22 mouse cellular contexts compared by ENCODE assay signal in the genomic region with DNA sequence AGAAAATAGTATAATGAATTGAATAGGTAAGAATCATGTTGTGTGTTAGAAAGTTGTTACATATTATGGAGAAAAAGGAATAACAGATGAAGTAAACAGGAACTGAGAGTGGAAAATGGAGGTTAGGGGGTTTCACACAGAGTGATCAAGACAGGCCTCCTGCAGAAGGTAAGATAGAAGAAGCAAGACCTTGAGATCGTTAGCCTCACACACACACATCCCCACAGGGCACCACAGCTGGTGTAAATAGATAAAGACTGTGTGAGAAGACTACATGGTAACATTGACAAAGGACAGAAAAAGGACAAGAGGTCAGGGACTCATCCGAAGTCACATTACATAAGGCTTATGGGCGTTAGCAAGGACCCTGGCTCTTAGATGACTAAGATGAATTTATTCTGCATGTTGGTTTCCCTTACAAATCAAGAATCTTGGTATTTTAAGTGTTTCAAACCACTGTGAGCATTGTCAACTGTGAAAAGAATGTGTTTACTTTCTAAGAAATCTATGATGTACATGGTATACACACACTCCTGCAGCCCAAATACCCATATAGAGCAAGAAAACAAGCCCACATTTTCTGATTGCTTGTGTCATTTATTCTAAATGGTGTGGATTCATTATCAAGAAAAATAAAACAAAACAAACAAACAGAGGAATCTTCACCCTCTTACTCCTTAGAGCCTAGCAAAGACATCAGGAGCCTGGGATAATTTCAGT. TPM values are rescaled to one million over a fixed set of nuclear protein-coding genes. Genes with fewer than 3 reads are reported as not detected.
DNase-seq lines count a peak whose midpoint lies in the region; ATAC-seq lines count a peak whose summit lies in the region.
"Had no signal": no experiment of that assay in that cellular context is flagged by ENCODE, and none has a peak within 500 bp of the region (broad histone marks: within the 10 kb centered on the region; RNA-seq: fewer than 3 reads in every experiment).

No protein-coding gene starts in this region.

- H3K27ac ChIP-seq in heart, embryonic 12.5 days (ENCODE audit: poor library complexity, severe bottlenecking): no peak overlapping the region
- H3K27ac ChIP-seq in liver, embryonic 12.5 days: peak overlapping the region; percentile 70
- H3K27ac ChIP-seq: embryonic facial prominence, embryonic 12.5 days; forebrain, embryonic 10.5 days; neural tube, embryonic 13.5 days had no signal

- H3K4me1 ChIP-seq in heart, embryonic 12.5 days (replicated peaks): no peaks in the 10 kb centered on the region
- peaks cover 33% of the 10 kb centered on the region for H3K4me1 ChIP-seq in liver, embryonic 12.5 days
- H3K4me1 ChIP-seq: embryonic facial prominence, embryonic 12.5 days; forebrain, embryonic 10.5 days; neural tube, embryonic 13.5 days had no signal

- intact Hi-C loops in heart, postnatal 10 days (cut with DNase I): no loop called here

- DNase-seq in heart, postnatal 10 days: no peak
- DNase-seq in c-Kit-positive CD71-positive TER-119-positive erythroid progenitor cells, embryonic 14.5 days (ENCODE audit: low spot score): peak; percentile 70
- no peak for DNase-seq in cerebellum, adult 11-12 months
- no peak for DNase-seq in retina, embryonic 14.5 days (ENCODE audit: low spot score)
- no peak for DNase-seq in layer of hippocampus, adult 9-10 months (ENCODE audit: low spot score)
- DNase-seq: cerebellum, adult 18-20 months; heart, postnatal 14 days; kidney, adult 2 months; kidney, postnatal 25 days; left cerebral cortex, postnatal 4 days; lung, adult 2 months; retina, postnatal 1 day had no signal

- H3K9ac ChIP-seq in heart, embryonic 12.5 days: no peak overlapping the region
- H3K9ac ChIP-seq in liver, embryonic 12.5 days: no peak overlapping the region; the same call in 1 of the 2 replicates
- H3K9ac ChIP-seq: embryonic facial prominence, embryonic 12.5 days; neural tube, embryonic 13.5 days had no signal

- no peak overlapping the region for H3K4me3 ChIP-seq in heart, embryonic 12.5 days
- H3K4me3 ChIP-seq in liver, embryonic 12.5 days: no peak overlapping the region
- H3K4me3 ChIP-seq: embryonic facial prominence, embryonic 12.5 days; forebrain, embryonic 10.5 days; neural tube, embryonic 13.5 days had no signal

- no peaks in the 10 kb centered on the region for H3K9me3 ChIP-seq in heart, embryonic 12.5 days (replicated peaks)
- H3K9me3 ChIP-seq in liver, embryonic 12.5 days (replicated peaks): no peaks in the 10 kb centered on the region
- H3K9me3 ChIP-seq: embryonic facial prominence, embryonic 12.5 days; forebrain, embryonic 10.5 days; neural tube, embryonic 13.5 days had no signal

- H3K4me2 ChIP-seq in heart, embryonic 12.5 days: no peak overlapping the region
- peak overlapping the region; percentile 38 for H3K4me2 ChIP-seq in liver, embryonic 12.5 days
- H3K4me2 ChIP-seq: embryonic facial prominence, embryonic 12.5 days; neural tube, embryonic 13.5 days had no signal

- peak; percentile 85 for ATAC-seq in heart, embryonic 12.5 days (ENCODE audit: insufficient number of reproducible peaks, low FRiP score)
- ATAC-seq in liver, embryonic 12.5 days: peak; percentile 100
- ATAC-seq in neutrophil, adult 5-6 weeks (ENCODE audit: extremely low read depth, insufficient number of reproducible peaks, low FRiP score, poor library complexity, severe bottlenecking): peak; percentile 34; the same call in 1 of the 2 replicates
- ATAC-seq: hindbrain, embryonic 16.5 days had no signal

- 38% methylated on average over 3 of the region's 3 CpGs for WGBS in heart, embryonic 12.5 days
- WGBS in liver, embryonic 12.5 days (ENCODE audit: insufficient replicate concordance): 6% methylated on average over 3 of the region's 3 CpGs

- 0 out of 2 replicates have a peak, but pooled peaks cover 3% of the 10 kb centered on the region for H3K36me3 ChIP-seq in heart, embryonic 12.5 days
- no peaks in the 10 kb centered on the region for H3K36me3 ChIP-seq in liver, embryonic 12.5 days
- H3K36me3 ChIP-seq: embryonic facial prominence, embryonic 12.5 days; forebrain, embryonic 10.5 days; neural tube, embryonic 13.5 days had no signal

- no peaks in the 10 kb centered on the region for H3K27me3 ChIP-seq in heart, embryonic 12.5 days (replicated peaks)
- no peaks in the 10 kb centered on the region for H3K27me3 ChIP-seq in liver, embryonic 12.5 days (replicated peaks)
- H3K27me3 ChIP-seq: embryonic facial prominence, embryonic 12.5 days; neural tube, embryonic 13.5 days had no signal

RNA-seq across cellular contexts. Expression of a gene that starts 12.7 kb away (rescaled TPM):
- polyA plus RNA-seq in heart, embryonic 12.5 days (2016; fragmentation: Nextera tagmentation; extraction: Ambion mirVana): 9.7 and 10.4 TPM in 2 replicates
- 10 to 100 TPM in 1 of 2 experiments, 1 to 10 TPM in 1; 9.8 to 11.3 TPM for total RNA-seq in heart, postnatal 10 days (2021)
- polyA plus RNA-seq in liver, embryonic 12.5 days (2016; fragmentation: Nextera tagmentation; extraction: Ambion mirVana): 5.8 TPM in 2 replicates
- 27.9 and 36.1 TPM in 2 replicates for total RNA-seq in neutrophil, adult 5-6 weeks (2017)

RNA-seq across cellular contexts. Expression of a gene that starts 19.7 kb away (rescaled TPM):
- 0.15 and 0.24 TPM in 2 replicates for polyA plus RNA-seq in heart, embryonic 12.5 days (2016; fragmentation: Nextera tagmentation; extraction: Ambion mirVana)
- not detected for total RNA-seq in heart, postnatal 10 days (2021)
- 0.11 and 0.23 TPM in 2 replicates for polyA plus RNA-seq in liver, embryonic 12.5 days (2016; fragmentation: Nextera tagmentation; extraction: Ambion mirVana)
- 0.23 and 0.37 TPM in 2 replicates for total RNA-seq in neutrophil, adult 5-6 weeks (2017)
- total RNA-seq: adrenal gland, postnatal 4 days; heart, postnatal 14 days; layer of hippocampus, postnatal 14 days; left cerebral cortex, postnatal 4 days had no signal
- polyA plus RNA-seq: kidney, adult 2 months; testis, adult 2 months had no signal

RNA-seq across cellular contexts. Expression of a gene that starts 19.9 kb away (rescaled TPM):
- 17.5 and 18.8 TPM in 2 replicates for polyA plus RNA-seq in heart, embryonic 12.5 days (2016; fragmentation: Nextera tagmentation; extraction: Ambion mirVana)
- 10 to 100 TPM; 24.4 to 27.8 TPM for total RNA-seq in heart, postnatal 10 days (2021)
- 17.8 and 19.5 TPM in 2 replicates for polyA plus RNA-seq in liver, embryonic 12.5 days (2016; fragmentation: Nextera tagmentation; extraction: Ambion mirVana)
- total RNA-seq in neutrophil, adult 5-6 weeks (2017): 5.6 and 7.1 TPM in 2 replicates

RNA-seq across cellular contexts. Expression of a gene that starts 47.6 kb away (rescaled TPM):
- polyA plus RNA-seq in heart, embryonic 12.5 days (2016; fragmentation: Nextera tagmentation; extraction: Ambion mirVana): 8.1 and 8.6 TPM in 2 replicates
- 10 to 100 TPM; 10.3 to 11.9 TPM for total RNA-seq in heart, postnatal 10 days (2021)
- polyA plus RNA-seq in liver, embryonic 12.5 days (2016; fragmentation: Nextera tagmentation; extraction: Ambion mirVana): 7.2 and 9.4 TPM in 2 replicates
- 29.7 and 29.8 TPM in 2 replicates for total RNA-seq in neutrophil, adult 5-6 weeks (2017)

Comparison
In these comparisons a context has a peak if more than half of its experiments do, and no peak if none do; other contexts are left out.
1. ATAC-seq: peak in every context shown above with its lines; median percentile 100 in liver, embryonic 12.5 days; 85 in heart, embryonic 12.5 days; 34 in neutrophil, adult 5-6 weeks.